Mouse (Mus musculus): Measurements from ENCODE around the gene Rbfox2. TPM values are rescaled to one million over a fixed set of nuclear protein-coding genes. Genes with fewer than 3 reads are reported as not detected.

Rbfox2 gene
- polyA plus RNA-seq, 1 experiment from 2014 or later: 97.4 TPM

DNA sequence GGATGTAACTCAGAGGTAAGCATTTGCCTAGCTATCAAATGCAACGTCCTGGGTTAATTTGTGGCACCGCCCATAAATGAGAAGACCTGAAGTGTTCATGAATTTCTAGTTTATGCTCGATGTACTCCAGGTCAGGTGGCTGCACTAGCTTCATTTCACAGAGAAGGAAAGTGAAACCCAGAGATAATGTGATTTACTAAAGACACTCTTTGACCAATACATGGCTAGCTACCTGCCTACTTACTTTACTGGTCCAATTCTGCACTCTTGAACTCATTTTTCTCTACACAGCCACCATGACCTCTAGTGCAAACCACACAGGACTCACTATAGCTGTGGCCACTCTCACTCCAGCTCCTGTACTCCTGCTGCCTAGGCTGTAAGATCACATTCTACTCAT lies 180.1 kb downstream of the Rbfox2 start:
- H3K36me3 ChIP-seq (ENCODE audit: control insufficient read depth, insufficient read depth, low read length): peaks cover 46% of the 10 kb centered on the region
- H3K9ac ChIP-seq (ENCODE audit: low read depth, low read length): no peak overlapping the region
- no peak overlapping the region for H3K27ac ChIP-seq (replicated peaks; ENCODE audit: low read depth, low read length)
- H3K27me3 ChIP-seq (replicated peaks; ENCODE audit: control insufficient read depth, insufficient read depth, low read length): no peaks in the 10 kb centered on the region
- ATAC-seq (ENCODE audit: low read depth) (no peak), DNase-seq (ENCODE audit: low spot score) (no peak)
- H3K4me1 ChIP-seq (ENCODE audit: control insufficient read depth, insufficient read depth, low read length): no peaks in the 10 kb centered on the region; the same call in 1 of the 2 replicates
- H3K4me3 ChIP-seq (ENCODE audit: low read depth, low read length): no peak overlapping the region
- H3K4me2 ChIP-seq (ENCODE audit: low read depth, low read length): no peak overlapping the region
- 89% methylated on average over 3 of the region's 3 CpGs for WGBS
- H3K9me3 ChIP-seq (ENCODE audit: control insufficient read depth, low read length): no peaks in the 10 kb centered on the region

DNA sequence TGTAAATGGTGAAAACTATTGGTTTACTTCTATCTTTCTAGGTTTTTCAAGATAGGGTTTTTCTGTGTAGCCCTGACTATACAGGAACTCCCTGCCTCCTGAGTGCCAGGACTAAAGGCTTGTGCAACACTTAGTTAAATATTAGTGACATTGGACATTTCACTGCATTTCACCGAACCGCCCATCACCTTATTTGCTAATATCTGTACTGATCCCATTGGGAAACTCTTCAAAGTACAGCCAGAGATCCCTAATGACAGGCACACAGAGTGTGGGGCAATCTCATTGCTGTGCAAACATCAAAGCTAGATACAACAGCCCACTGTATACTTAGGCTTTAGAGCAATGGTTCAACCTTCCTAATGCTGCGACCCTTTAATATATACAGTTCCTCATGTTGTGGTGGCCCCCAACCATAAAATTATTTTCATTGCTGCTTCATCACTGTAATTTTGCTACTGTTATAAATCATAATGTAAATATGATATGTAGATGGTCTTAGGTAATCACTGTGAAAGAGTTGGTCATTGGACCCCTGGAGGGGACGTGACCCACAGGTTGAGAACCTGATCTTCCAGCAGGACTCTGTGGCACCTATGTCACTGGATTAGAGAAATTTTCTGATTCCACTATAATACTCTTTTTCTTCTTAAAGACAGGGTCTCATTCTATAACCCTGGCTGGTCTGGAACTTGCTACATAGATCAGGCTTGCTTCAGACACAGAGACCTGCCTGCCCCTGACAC lies 182.3 kb downstream of the Rbfox2 start:
- no peak for ATAC-seq (ENCODE audit: low read depth)
- no peak overlapping the region for H3K4me2 ChIP-seq (ENCODE audit: low read depth, low read length)
- no peak for DNase-seq (ENCODE audit: low spot score)
- H3K27ac ChIP-seq (replicated peaks; ENCODE audit: low read depth, low read length): no peak overlapping the region
- peaks cover 41% of the 10 kb centered on the region for H3K36me3 ChIP-seq (ENCODE audit: control insufficient read depth, insufficient read depth, low read length)
- H3K9ac ChIP-seq (ENCODE audit: low read depth, low read length): no peak overlapping the region
- no peaks in the 10 kb centered on the region; the same call in 1 of the 2 replicates for H3K4me1 ChIP-seq (ENCODE audit: control insufficient read depth, insufficient read depth, low read length)
- no peaks in the 10 kb centered on the region for H3K27me3 ChIP-seq (replicated peaks; ENCODE audit: control insufficient read depth, insufficient read depth, low read length)
- no peaks in the 10 kb centered on the region for H3K9me3 ChIP-seq (ENCODE audit: control insufficient read depth, low read length)
- H3K4me3 ChIP-seq (ENCODE audit: low read depth, low read length): no peak overlapping the region
- WGBS: 93% methylated on average over 4 of the region's 4 CpGs

DNA sequence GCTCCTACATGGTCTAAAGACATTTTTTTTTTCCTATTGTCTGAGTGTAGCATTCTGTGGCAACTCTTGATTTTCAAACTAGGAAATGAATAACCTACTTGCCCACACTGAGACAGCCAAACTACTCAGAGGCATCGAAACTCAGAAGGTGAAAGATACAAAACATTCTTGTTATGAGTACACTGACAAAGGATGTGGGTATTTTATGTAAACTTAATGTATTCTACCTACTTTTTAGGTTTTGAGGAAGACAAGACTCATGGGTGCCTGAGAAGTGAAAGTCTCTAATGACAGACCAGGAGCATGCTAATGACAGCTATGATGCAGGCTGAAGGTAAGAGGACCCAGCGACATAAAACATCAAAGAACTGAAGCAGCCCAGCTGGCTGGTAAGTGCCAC lies 184.0 kb downstream of the Rbfox2 start:
- ATAC-seq (ENCODE audit: low read depth) (no peak), DNase-seq (ENCODE audit: low spot score) (no peak)
- Histone ChIP-seq H3K9ac (ENCODE audit: low read depth, low read length) (no peak overlapping the region), H3K4me3 (ENCODE audit: low read depth, low read length) (no peak overlapping the region), H3K4me2 (ENCODE audit: low read depth, low read length) (no peak overlapping the region), H3K4me1 (ENCODE audit: control insufficient read depth, insufficient read depth, low read length) (no peaks in the 10 kb centered on the region; the same call in 1 of the 2 replicates), H3K27ac (replicated peaks; ENCODE audit: low read depth, low read length) (no peak overlapping the region), H3K36me3 (ENCODE audit: control insufficient read depth, insufficient read depth, low read length) (peaks cover 31% of the 10 kb centered on the region), H3K9me3 (ENCODE audit: control insufficient read depth, low read length) (no peaks in the 10 kb centered on the region), H3K27me3 (replicated peaks; ENCODE audit: control insufficient read depth, insufficient read depth, low read length) (no peaks in the 10 kb centered on the region)
- WGBS: 77% methylated on average over 2 of the region's 2 CpGs

DNA sequence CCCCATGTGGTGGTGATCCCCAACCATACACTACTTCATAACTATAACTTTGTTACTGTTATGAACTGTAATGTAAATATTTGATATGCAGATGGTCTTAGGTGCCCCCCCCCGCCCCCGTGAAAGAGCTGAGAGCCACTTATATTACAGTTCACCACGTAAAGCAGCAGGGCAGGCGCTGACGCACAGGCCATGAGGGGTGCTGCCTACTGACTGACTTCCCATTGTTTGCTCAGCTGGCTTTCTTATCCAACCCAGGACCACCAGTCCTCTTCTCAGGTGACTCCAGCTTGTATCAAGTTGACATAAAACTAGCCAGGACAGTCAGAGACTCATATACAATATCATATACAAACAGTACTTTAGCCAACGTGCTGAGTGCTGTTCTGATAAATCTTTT lies 184.6 kb downstream of the Rbfox2 start:
- Histone ChIP-seq H3K9ac (ENCODE audit: low read depth, low read length) (no peak overlapping the region), H3K36me3 (ENCODE audit: control insufficient read depth, insufficient read depth, low read length) (peaks cover 26% of the 10 kb centered on the region; the same call in 1 of the 2 replicates), H3K27me3 (replicated peaks; ENCODE audit: control insufficient read depth, insufficient read depth, low read length) (no peaks in the 10 kb centered on the region), H3K4me3 (ENCODE audit: low read depth, low read length) (no peak overlapping the region), H3K9me3 (ENCODE audit: control insufficient read depth, low read length) (no peaks in the 10 kb centered on the region), H3K4me2 (ENCODE audit: low read depth, low read length) (no peak overlapping the region), H3K27ac (replicated peaks; ENCODE audit: low read depth, low read length) (no peak overlapping the region), H3K4me1 (ENCODE audit: control insufficient read depth, insufficient read depth, low read length) (no peaks in the 10 kb centered on the region; the same call in 1 of the 2 replicates)
- WGBS: 68% methylated on average over 6 of the region's 6 CpGs
- ATAC-seq (ENCODE audit: low read depth) (no peak), DNase-seq (ENCODE audit: low spot score) (no peak)

DNA sequence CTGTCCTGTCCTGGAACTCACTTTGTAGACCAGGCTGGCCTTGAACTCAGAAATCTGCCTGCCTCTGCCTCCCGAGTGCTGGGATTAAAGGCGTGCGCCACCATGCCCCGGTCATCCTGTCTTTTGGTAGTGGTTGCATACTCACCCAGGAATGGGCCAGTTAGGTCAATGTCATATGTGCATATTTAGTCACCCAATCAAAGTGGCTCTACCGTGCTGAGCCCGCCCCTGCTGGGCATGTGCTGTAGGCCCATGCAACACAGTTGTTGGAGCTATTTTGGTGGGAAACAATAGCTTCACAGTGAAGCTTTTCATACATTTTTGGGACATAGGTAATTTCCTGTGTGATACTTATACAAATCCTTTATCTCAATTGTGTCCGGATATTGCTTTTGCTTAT lies 187.1 kb downstream of the Rbfox2 start:
- H3K36me3 ChIP-seq (ENCODE audit: control insufficient read depth, insufficient read depth, low read length): peaks cover 44% of the 10 kb centered on the region
- no peak for ATAC-seq (ENCODE audit: low read depth)
- no peak overlapping the region for H3K9ac ChIP-seq (ENCODE audit: low read depth, low read length)

DNA sequence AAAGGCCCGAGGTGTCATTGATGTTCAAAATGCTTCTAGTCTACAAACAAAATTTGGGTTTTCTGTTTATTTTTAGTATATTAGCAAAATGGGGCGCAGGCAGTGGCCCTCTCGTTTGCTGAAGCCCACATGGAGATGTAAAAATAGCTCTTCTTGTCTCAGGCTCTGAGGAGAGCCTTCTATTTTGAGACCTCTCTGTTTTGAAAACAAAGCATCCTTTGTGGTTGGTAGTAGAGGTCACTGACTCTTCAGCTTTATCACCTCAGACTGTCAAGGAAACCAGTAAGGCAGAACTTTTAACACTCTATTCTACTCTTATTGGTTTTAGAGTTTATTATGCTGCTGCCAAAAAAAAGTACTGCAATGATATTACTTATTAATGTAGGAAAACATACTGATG lies 189.6 kb downstream of the Rbfox2 start:
- no peak overlapping the region for H3K4me3 ChIP-seq (ENCODE audit: low read depth, low read length)
- WGBS: 23% methylated on average over 3 of the region's 3 CpGs
- H3K9ac ChIP-seq (ENCODE audit: low read depth, low read length): no peak overlapping the region
- H3K9me3 ChIP-seq (ENCODE audit: control insufficient read depth, low read length): no peaks in the 10 kb centered on the region
- H3K4me2 ChIP-seq (ENCODE audit: low read depth, low read length): no peak overlapping the region
- H3K36me3 ChIP-seq (ENCODE audit: control insufficient read depth, insufficient read depth, low read length): peaks cover 61% of the 10 kb centered on the region
- no peak overlapping the region for H3K27ac ChIP-seq (replicated peaks; ENCODE audit: low read depth, low read length)
- no peaks in the 10 kb centered on the region; the same call in 1 of the 2 replicates for H3K4me1 ChIP-seq (ENCODE audit: control insufficient read depth, insufficient read depth, low read length)
- no peak for ATAC-seq (ENCODE audit: low read depth)
- DNase-seq (ENCODE audit: low spot score): no peak
- H3K27me3 ChIP-seq (replicated peaks; ENCODE audit: control insufficient read depth, insufficient read depth, low read length): no peaks in the 10 kb centered on the region

More for the DNA sequence above, 187.1 kb downstream of the Rbfox2 start:
- no peaks in the 10 kb centered on the region; the same call in 1 of the 2 replicates for H3K4me1 ChIP-seq (ENCODE audit: control insufficient read depth, insufficient read depth, low read length)
- no peaks in the 10 kb centered on the region for H3K27me3 ChIP-seq (replicated peaks; ENCODE audit: control insufficient read depth, insufficient read depth, low read length)
- H3K4me2 ChIP-seq (ENCODE audit: low read depth, low read length): no peak overlapping the region
- no peak overlapping the region for H3K4me3 ChIP-seq (ENCODE audit: low read depth, low read length)
- 93% methylated on average over 7 of the region's 7 CpGs for WGBS
- no peaks in the 10 kb centered on the region for H3K9me3 ChIP-seq (ENCODE audit: control insufficient read depth, low read length)
- no peak for DNase-seq (ENCODE audit: low spot score)
- no peak overlapping the region for H3K27ac ChIP-seq (replicated peaks; ENCODE audit: low read depth, low read length)

DNA sequence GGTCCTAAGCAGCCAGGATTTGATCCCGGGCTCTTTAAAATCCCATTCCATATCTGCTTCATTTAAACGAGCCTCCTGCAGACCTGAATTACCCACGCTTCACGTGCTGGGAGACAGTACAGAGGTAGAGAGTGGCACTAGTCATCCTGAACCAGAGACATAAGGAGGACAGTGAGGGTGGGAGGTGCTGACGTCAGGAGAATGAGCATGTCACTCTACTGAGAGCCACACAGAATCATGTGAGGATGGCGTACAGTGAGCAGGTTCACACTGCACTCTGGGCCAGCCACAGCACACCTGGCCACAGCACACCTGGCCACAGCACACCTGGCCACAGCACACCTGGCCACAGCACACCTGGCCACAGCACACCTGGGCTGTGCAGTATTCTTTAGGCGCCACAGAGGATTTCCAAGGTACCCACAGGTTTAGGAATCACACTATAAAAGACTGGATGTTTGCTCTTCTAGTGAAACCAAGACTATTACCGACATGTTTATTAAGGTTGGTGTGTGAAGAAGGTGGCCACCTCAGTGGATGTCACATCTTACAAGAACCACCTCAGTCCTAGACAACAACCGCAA lies 190.6 kb downstream of the Rbfox2 start:
- no peak overlapping the region for H3K9ac ChIP-seq (ENCODE audit: low read depth, low read length)
- H3K36me3 ChIP-seq (ENCODE audit: control insufficient read depth, insufficient read depth, low read length): peaks cover 64% of the 10 kb centered on the region
- no peak overlapping the region for H3K27ac ChIP-seq (replicated peaks; ENCODE audit: low read depth, low read length)
- H3K4me2 ChIP-seq (ENCODE audit: low read depth, low read length): no peak overlapping the region
- H3K27me3 ChIP-seq (replicated peaks; ENCODE audit: control insufficient read depth, insufficient read depth, low read length): no peaks in the 10 kb centered on the region
- ATAC-seq (ENCODE audit: low read depth) (no peak), DNase-seq (ENCODE audit: low spot score) (no peak)
- H3K9me3 ChIP-seq (ENCODE audit: control insufficient read depth, low read length): no peaks in the 10 kb centered on the region
- H3K4me1 ChIP-seq (ENCODE audit: control insufficient read depth, insufficient read depth, low read length): no peaks in the 10 kb centered on the region
- H3K4me3 ChIP-seq (ENCODE audit: low read depth, low read length): no peak overlapping the region
- WGBS: 85% methylated on average over 9 of the region's 9 CpGs

DNA sequence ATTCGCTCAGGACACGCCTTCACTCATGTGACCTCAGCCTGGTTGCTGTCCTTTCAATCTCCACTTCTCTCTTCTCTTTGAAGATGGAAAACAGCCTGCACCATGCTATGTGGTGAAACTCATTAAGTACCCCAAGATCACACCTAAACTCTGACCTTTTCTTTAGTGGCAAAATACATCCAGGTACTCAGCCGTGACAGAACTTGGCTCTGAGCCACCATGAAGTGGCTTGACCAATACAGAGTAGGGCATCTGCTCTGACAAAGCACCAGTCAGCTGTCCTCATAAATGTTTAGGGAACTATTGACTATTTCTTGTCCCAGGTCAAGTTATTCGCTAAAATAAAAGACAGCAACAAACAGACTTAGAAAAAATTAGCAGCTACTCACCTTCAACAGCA lies 191.3 kb downstream of the Rbfox2 start:
- Histone ChIP-seq H3K4me3 (ENCODE audit: low read depth, low read length) (no peak overlapping the region), H3K9me3 (ENCODE audit: control insufficient read depth, low read length) (no peaks in the 10 kb centered on the region), H3K4me1 (ENCODE audit: control insufficient read depth, insufficient read depth, low read length) (no peaks in the 10 kb centered on the region), H3K27ac (replicated peaks; ENCODE audit: low read depth, low read length) (no peak overlapping the region), H3K4me2 (ENCODE audit: low read depth, low read length) (no peak overlapping the region), H3K9ac (ENCODE audit: low read depth, low read length) (no peak overlapping the region), H3K27me3 (replicated peaks; ENCODE audit: control insufficient read depth, insufficient read depth, low read length) (no peaks in the 10 kb centered on the region), H3K36me3 (ENCODE audit: control insufficient read depth, insufficient read depth, low read length) (peaks cover 62% of the 10 kb centered on the region)
- ATAC-seq (ENCODE audit: low read depth) (no peak), DNase-seq (ENCODE audit: low spot score) (no peak)
- WGBS: 84% methylated on average over 4 of the region's 4 CpGs

DNA sequence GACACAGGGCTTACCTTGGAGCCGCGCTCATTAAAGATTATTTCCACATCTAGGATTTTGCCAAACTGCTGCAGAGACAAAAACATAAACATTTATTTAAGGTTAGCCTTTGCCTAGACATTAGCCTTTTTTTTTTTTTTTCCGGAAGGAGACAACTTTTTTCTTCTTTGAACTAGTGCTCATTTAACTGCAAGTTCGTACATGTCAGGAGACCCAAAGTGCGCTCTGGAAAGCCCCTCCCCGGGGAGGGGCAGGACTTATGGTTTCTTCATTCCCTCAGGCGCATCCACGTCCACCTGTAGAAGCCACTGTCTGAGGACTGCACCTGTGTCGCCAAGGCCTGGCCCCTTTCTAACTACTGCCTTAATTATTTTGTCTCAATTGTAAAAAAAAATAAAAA lies 193.2 kb downstream of the Rbfox2 start:
- Histone ChIP-seq H3K27ac (replicated peaks; ENCODE audit: low read depth, low read length) (no peak overlapping the region), H3K27me3 (replicated peaks; ENCODE audit: control insufficient read depth, insufficient read depth, low read length) (no peaks in the 10 kb centered on the region), H3K4me1 (ENCODE audit: control insufficient read depth, insufficient read depth, low read length) (no peaks in the 10 kb centered on the region), H3K9ac (ENCODE audit: low read depth, low read length) (no peak overlapping the region), H3K4me3 (ENCODE audit: low read depth, low read length) (no peak overlapping the region), H3K4me2 (ENCODE audit: low read depth, low read length) (no peak overlapping the region), H3K9me3 (ENCODE audit: control insufficient read depth, low read length) (no peaks in the 10 kb centered on the region), H3K36me3 (ENCODE audit: control insufficient read depth, insufficient read depth, low read length) (peaks cover 63% of the 10 kb centered on the region)
- no peak for ATAC-seq (ENCODE audit: low read depth)
- peak; percentile 59 for DNase-seq (ENCODE audit: low spot score)
- WGBS: 76% methylated on average over 9 of the region's 9 CpGs

Data from embryonic facial prominence, embryonic 14.5 days (tissue).